Mouse (Mus musculus): ENCODE results near the gene Scgb2b21. TPM values are rescaled to one million over a fixed set of nuclear protein-coding genes. Genes with fewer than 3 reads are reported as not detected.
"Not testable (repeated sequence)": the region's sequence is repeated elsewhere in the genome, so short reads cannot be mapped to it uniquely, and the experiment has no call there.

Scgb2b21 gene
- not detected in 2 replicates for total RNA-seq (2015; ENCODE audit: low replicate concordance)
- not detected in 2 replicates for total RNA-seq (2017; ENCODE audit: low replicate concordance)

DNA sequence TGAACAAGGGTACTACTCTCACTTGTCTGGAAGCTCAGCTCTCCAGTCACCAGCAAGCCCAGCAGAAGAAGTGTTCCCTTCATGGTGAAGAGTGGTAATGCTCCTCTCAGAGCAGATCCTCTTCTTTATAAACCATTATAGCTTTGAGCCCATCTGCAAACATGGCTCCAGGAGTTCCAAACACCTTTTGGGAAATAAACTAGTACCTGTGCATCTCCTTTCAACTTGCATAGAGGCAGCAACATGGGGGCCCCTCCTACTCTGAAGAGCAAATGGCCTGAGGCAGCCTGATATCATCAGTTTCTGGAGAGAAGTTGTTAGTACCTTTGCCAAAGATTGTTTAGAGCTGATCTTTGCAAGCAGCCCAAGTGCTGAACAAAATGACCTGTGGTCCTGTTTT, at the start of gene Scgb2b21:
Scgb2b21 (minus strand) TSS at position 101 of the 400 bp plus-strand sequence.
- no peak for ATAC-seq (replicated peaks; ENCODE audit: low FRiP score, poor library complexity, severe bottlenecking)

GRCm38 (mm10) chr7:33543420-33543819, 23.2 kb upstream of the Scgb2b21 start:
- ATAC-seq (replicated peaks; ENCODE audit: low FRiP score, poor library complexity, severe bottlenecking) = not testable (repeated sequence)

Other genes with a start within 250 kb of the Scgb2b21 start
- not detected in 2 replicates for gene Scgb2b19, start 240.1 kb downstream of the Scgb2b21 start, total RNA-seq (2015; ENCODE audit: low replicate concordance)
- not detected in 2 replicates for gene Scgb2b19, start 240.1 kb downstream of the Scgb2b21 start, total RNA-seq (2017; ENCODE audit: low replicate concordance)
- not detected in 2 replicates for gene Scgb1b19, start 233.2 kb downstream of the Scgb2b21 start, total RNA-seq (2015; ENCODE audit: low replicate concordance)
- gene Scgb1b19, start 233.2 kb downstream of the Scgb2b21 start, total RNA-seq (2017; ENCODE audit: low replicate concordance) = not detected in 2 replicates
- gene Scgb2b20, start 154.1 kb downstream of the Scgb2b21 start, total RNA-seq (2015; ENCODE audit: low replicate concordance) = not detected in 2 replicates
- not detected in 2 replicates for gene Scgb2b20, start 154.1 kb downstream of the Scgb2b21 start, total RNA-seq (2017; ENCODE audit: low replicate concordance)
- not detected in 2 replicates for gene Scgb1b20, start 147.2 kb downstream of the Scgb2b21 start, total RNA-seq (2015; ENCODE audit: low replicate concordance)
- gene Scgb1b20, start 147.2 kb downstream of the Scgb2b21 start, total RNA-seq (2017; ENCODE audit: low replicate concordance) = not detected in 2 replicates
- not detected in 2 replicates for gene Scgb2b24, start 218.9 kb upstream of the Scgb2b21 start, total RNA-seq (2015; ENCODE audit: low replicate concordance)
- not detected in 2 replicates for gene Scgb2b24, start 218.9 kb upstream of the Scgb2b21 start, total RNA-seq (2017; ENCODE audit: low replicate concordance)
- not detected in 2 replicates for gene Scgb1b24, start 223.3 kb upstream of the Scgb2b21 start, total RNA-seq (2015; ENCODE audit: low replicate concordance)
- gene Scgb1b24, start 223.3 kb upstream of the Scgb2b21 start, total RNA-seq (2017; ENCODE audit: low replicate concordance) = not detected in 2 replicates

Data from erythroblast, adult 5-6 weeks (primary cell).